Mouse (Mus musculus): ENCODE results near the gene Midn. TPM values are rescaled to one million over a fixed set of nuclear protein-coding genes. Genes with fewer than 3 reads are reported as not detected.

The Midn gene
- polyA plus RNA-seq, 1 experiment = 128 TPM

GRCm38 (mm10) chr10:80188453-80189024, 40.5 kb downstream of the Midn start:
- Histone ChIP-seq H3K4me3 (ENCODE audit: extremely low read depth, insufficient read depth, insufficient read length) (no peak overlapping the region), H3K27me3 (ENCODE audit: control insufficient read depth, insufficient read depth, low read length) (peaks cover 25% of the 10 kb centered on the region), H3K4me1 (ENCODE audit: control insufficient read depth, insufficient read depth, insufficient read length) (peaks cover 7% of the 10 kb centered on the region), H3K27ac (ENCODE audit: insufficient read depth, low read length) (no peak overlapping the region), H3K36me3 (ENCODE audit: control insufficient read depth, insufficient read depth, low read length) (no peaks in the 10 kb centered on the region)
- no peak for TF ChIP-seq CTCF (IDR thresholded peaks at IDR 0.05; ENCODE audit: extremely low read depth, insufficient read depth, insufficient read length, insufficient replicate concordance)
- TF ChIP-seq POLR2A (IDR thresholded peaks at IDR 0.05; ENCODE audit: low read depth, low read length) = no peak
- 90% methylated on average over 15 of the region's 15 CpGs for WGBS
- no peak for DNase-seq (ENCODE audit: low read depth in 1 of 2, low spot score in 2 of 2)

GRCm38 (mm10) chr10:80189999-80190398, 41.9 kb downstream of the Midn start:
- 7% methylated on average over 21 of the region's 21 CpGs for WGBS

GRCm38 (mm10) chr10:80190491-80191051, 42.5 kb downstream of the Midn start:
- Histone ChIP-seq H3K27me3 (ENCODE audit: control insufficient read depth, insufficient read depth, low read length) (peaks cover 25% of the 10 kb centered on the region), H3K27ac (ENCODE audit: insufficient read depth, low read length) (no peak overlapping the region), H3K36me3 (ENCODE audit: control insufficient read depth, insufficient read depth, low read length) (no peaks in the 10 kb centered on the region), H3K4me1 (ENCODE audit: control insufficient read depth, insufficient read depth, insufficient read length) (peaks cover 7% of the 10 kb centered on the region), H3K4me3 (ENCODE audit: extremely low read depth, insufficient read depth, insufficient read length) (no peak overlapping the region; the same call in 1 of the 2 replicates)
- TF ChIP-seq CTCF (IDR thresholded peaks at IDR 0.05; ENCODE audit: extremely low read depth, insufficient read depth, insufficient read length, insufficient replicate concordance) (no peak), POLR2A (IDR thresholded peaks at IDR 0.05; ENCODE audit: low read depth, low read length) (no peak)
- DNase-seq (ENCODE audit: low read depth in 1 of 2, low spot score in 2 of 2) = no peak
- WGBS = 2% methylated on average over 47 of the region's 48 CpGs

More at GRCm38 (mm10) chr10:80189999-80190398, 41.9 kb downstream of the Midn start:
- H3K4me1 ChIP-seq (ENCODE audit: control insufficient read depth, insufficient read depth, insufficient read length) = peaks cover 7% of the 10 kb centered on the region
- no peak for TF ChIP-seq POLR2A (IDR thresholded peaks at IDR 0.05; ENCODE audit: low read depth, low read length)
- no peak for TF ChIP-seq CTCF (IDR thresholded peaks at IDR 0.05; ENCODE audit: extremely low read depth, insufficient read depth, insufficient read length, insufficient replicate concordance)
- no peak for DNase-seq (ENCODE audit: low read depth in 1 of 2, low spot score in 2 of 2)
- no peak overlapping the region; the same call in 1 of the 2 replicates for H3K4me3 ChIP-seq (ENCODE audit: extremely low read depth, insufficient read depth, insufficient read length)
- H3K27ac ChIP-seq (ENCODE audit: insufficient read depth, low read length) = no peak overlapping the region
- H3K36me3 ChIP-seq (ENCODE audit: control insufficient read depth, insufficient read depth, low read length) = no peaks in the 10 kb centered on the region
- H3K27me3 ChIP-seq (ENCODE audit: control insufficient read depth, insufficient read depth, low read length) = peaks cover 25% of the 10 kb centered on the region

DNA sequence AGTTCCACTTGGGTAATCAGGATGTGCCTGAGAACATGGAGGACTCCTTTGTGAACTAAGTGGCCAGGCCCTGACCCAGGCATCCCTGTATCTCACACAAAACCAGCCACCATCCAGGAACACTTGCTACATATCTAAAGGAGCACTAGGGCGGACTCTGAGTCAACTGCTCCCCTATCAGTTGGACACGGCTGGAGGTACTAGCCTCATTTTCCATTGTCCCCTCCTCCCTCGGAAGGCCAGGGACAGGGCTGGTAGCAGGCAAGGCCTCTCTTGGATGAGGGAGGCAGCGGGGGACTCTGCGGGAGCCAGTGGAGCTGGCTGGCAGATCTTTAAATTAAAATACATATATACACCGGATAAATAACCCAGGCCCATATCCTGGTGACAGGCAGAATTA, 45.9 kb downstream of the Midn start:
- no peak for TF ChIP-seq POLR2A (IDR thresholded peaks at IDR 0.05; ENCODE audit: low read depth, low read length)
- no peak for TF ChIP-seq CTCF (IDR thresholded peaks at IDR 0.05; ENCODE audit: extremely low read depth, insufficient read depth, insufficient read length, insufficient replicate concordance)
- no peak overlapping the region for H3K27ac ChIP-seq (ENCODE audit: insufficient read depth, low read length)
- H3K4me1 ChIP-seq (ENCODE audit: control insufficient read depth, insufficient read depth, insufficient read length) = peaks cover 7% of the 10 kb centered on the region
- 87% methylated on average over 6 of the region's 6 CpGs for WGBS
- H3K36me3 ChIP-seq (ENCODE audit: control insufficient read depth, insufficient read depth, low read length) = no peaks in the 10 kb centered on the region
- DNase-seq (ENCODE audit: low read depth in 1 of 2, low spot score in 2 of 2) = no peak
- H3K27me3 ChIP-seq (ENCODE audit: control insufficient read depth, insufficient read depth, low read length) = peaks cover 20% of the 10 kb centered on the region
- no peak overlapping the region for H3K4me3 ChIP-seq (ENCODE audit: extremely low read depth, insufficient read depth, insufficient read length)

- no peak overlapping the region for H3K27ac ChIP-seq (ENCODE audit: insufficient read depth, low read length)
- 85% methylated on average over 8 of the region's 8 CpGs for WGBS
- TF ChIP-seq POLR2A (IDR thresholded peaks at IDR 0.05; ENCODE audit: low read depth, low read length) = no peak
- no peak for TF ChIP-seq CTCF (IDR thresholded peaks at IDR 0.05; ENCODE audit: extremely low read depth, insufficient read depth, insufficient read length, insufficient replicate concordance)
- no peak for DNase-seq (ENCODE audit: low read depth in 1 of 2, low spot score in 2 of 2)
- H3K27me3 ChIP-seq (ENCODE audit: control insufficient read depth, insufficient read depth, low read length) = peaks cover 18% of the 10 kb centered on the region
- peaks cover 7% of the 10 kb centered on the region for H3K4me1 ChIP-seq (ENCODE audit: control insufficient read depth, insufficient read depth, insufficient read length)
- no peaks in the 10 kb centered on the region for H3K36me3 ChIP-seq (ENCODE audit: control insufficient read depth, insufficient read depth, low read length)
- H3K4me3 ChIP-seq (ENCODE audit: extremely low read depth, insufficient read depth, insufficient read length) = no peak overlapping the region
Observed at GRCm38 (mm10) chr10:80194441-80194840, 46.4 kb downstream of the Midn start.

DNA sequence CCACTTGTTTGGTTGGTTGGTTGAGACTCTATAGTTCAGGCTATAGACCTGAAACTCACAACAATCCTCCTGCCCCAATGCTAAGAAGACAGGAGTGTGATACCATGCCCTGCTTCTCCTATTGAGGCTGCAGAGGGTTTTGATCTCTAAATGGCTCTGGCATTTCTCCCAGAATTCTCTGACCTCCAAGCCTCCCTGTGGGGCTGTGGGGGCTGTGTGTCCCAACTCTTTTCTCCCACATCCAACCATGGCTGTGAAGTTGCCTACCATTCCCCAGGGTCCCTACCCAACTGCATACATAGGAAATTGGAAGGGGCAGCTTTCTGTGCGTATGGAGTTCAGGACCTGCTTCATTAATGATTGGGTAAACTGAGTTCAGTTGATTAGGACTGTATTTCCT, 48.1 kb downstream of the Midn start:
- Histone ChIP-seq H3K27ac (ENCODE audit: insufficient read depth, low read length) (no peak overlapping the region), H3K36me3 (ENCODE audit: control insufficient read depth, insufficient read depth, low read length) (no peaks in the 10 kb centered on the region), H3K27me3 (ENCODE audit: control insufficient read depth, insufficient read depth, low read length) (peaks cover 4% of the 10 kb centered on the region; the same call in 1 of the 2 replicates), H3K4me1 (ENCODE audit: control insufficient read depth, insufficient read depth, insufficient read length) (no peaks in the 10 kb centered on the region), H3K4me3 (ENCODE audit: extremely low read depth, insufficient read depth, insufficient read length) (no peak overlapping the region)
- TF ChIP-seq POLR2A (IDR thresholded peaks at IDR 0.05; ENCODE audit: low read depth, low read length) = no peak
- TF ChIP-seq CTCF (IDR thresholded peaks at IDR 0.05; ENCODE audit: extremely low read depth, insufficient read depth, insufficient read length, insufficient replicate concordance) = no peak
- 83% methylated on average over 1 of the region's 1 CpGs for WGBS
- no peak for DNase-seq (ENCODE audit: low read depth in 1 of 2, low spot score in 2 of 2)

Measured in spleen, adult 2 months (tissue).